Mouse (Mus musculus) thymus, adult 2 months (tissue): ENCODE data around the gene Rps11.

ENCODE experiments used
- CTCF ChIP-seq: fragments of 200-500 bp; IDR thresholded peaks from 2 replicates; pipeline ENCODE4 v1.5.1; 2012; ENCODE audit warnings: mild to moderate bottlenecking, control low read depth, low read length, moderate library complexity, borderline replicate concordance; ENCODE audit not compliant: control insufficient read depth, poor library complexity, insufficient read depth; ENCODE audit errors: extremely low read depth
- POLR2A ChIP-seq: fragments of 200-500 bp; IDR thresholded peaks from 2 replicates; pipeline ENCODE4 v1.6.1; 2012; ENCODE audit warnings: mild to moderate bottlenecking, low read length, control low read depth, moderate library complexity; ENCODE audit not compliant: control insufficient read depth, poor library complexity, insufficient read depth; ENCODE audit errors: extremely low read depth

DNA sequence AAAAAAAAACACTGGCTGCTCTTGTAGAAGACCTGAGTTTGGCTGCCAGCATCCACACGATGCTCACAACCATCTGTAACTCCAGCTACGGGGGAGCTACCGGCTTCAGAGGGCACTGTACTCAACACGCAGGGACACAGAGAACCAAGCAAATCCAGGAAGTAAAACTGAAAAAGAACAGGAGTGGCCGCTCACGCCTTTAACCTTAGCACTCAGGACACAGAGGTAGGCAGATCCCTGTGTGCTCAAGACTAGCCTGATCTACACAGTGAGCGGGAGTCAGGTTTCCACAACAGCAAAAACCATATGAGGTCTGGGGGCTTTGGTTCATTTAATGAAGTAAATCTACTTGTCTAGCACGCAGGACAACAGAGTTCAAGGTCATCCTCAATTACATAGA, 18.7 kb downstream of the Rps11 start:
- no peak for TF ChIP-seq CTCF
- TF ChIP-seq POLR2A, result no peak
